In the genomic region with DNA sequence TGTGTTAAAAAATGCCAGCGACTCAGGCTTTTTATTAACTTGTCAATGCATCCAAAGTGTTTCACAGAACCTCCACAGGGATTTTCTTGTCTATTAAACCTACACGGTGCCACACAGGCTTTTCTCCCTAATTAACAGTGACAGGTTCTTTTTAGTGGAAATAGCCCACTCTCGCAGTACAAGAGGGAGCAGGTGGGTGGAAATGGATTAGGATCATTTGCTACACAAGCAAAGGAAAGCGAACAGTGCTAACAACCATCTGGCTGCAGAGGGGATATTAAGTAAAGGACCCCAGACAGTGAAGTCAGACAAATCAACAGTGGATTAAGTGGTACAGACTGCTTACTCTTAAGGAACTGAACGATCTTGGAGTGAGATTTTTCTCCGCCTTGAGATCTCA, we compare ENCODE assay signal across 18 mouse cellular contexts. TPM values are rescaled to one million over a fixed set of nuclear protein-coding genes. Genes with fewer than 3 reads are reported as not detected.
A peak's percentile ranks its signal among the peaks of the same experiment; 100 is the strongest.
DNase-seq lines count a peak whose midpoint lies in the region; ATAC-seq and TF ChIP-seq lines count a peak whose summit lies in the region.
"Had no signal": no experiment of that assay in that cellular context is flagged by ENCODE, and none has a peak within 500 bp of the region (broad histone marks: within the 10 kb centered on the region; RNA-seq: fewer than 3 reads in every experiment).

No protein-coding gene starts in this region.

- TF ChIP-seq CTCF in hindbrain, postnatal 0 days (IDR thresholded peaks at IDR 0.05; ENCODE audit: low read depth): no peak
- TF ChIP-seq CTCF in midbrain, postnatal 0 days (IDR thresholded peaks at IDR 0.05): no peak

- peak; percentile 90 for ATAC-seq in forebrain, embryonic 12.5 days (ENCODE audit: low FRiP score)
- ATAC-seq in hindbrain, postnatal 0 days: no peak
- ATAC-seq in midbrain, postnatal 0 days (ENCODE audit: low FRiP score): no peak

- no peaks in the 10 kb centered on the region for H3K9me3 ChIP-seq in forebrain, embryonic 12.5 days
- H3K9me3 ChIP-seq in hindbrain, postnatal 0 days (ENCODE audit: low read length): no peaks in the 10 kb centered on the region
- no peaks in the 10 kb centered on the region for H3K9me3 ChIP-seq in midbrain, postnatal 0 days (ENCODE audit: low read length)
- H3K9me3 ChIP-seq: heart, embryonic 15.5 days; megakaryocyte, embryonic 14.5 days had no signal

- H3K36me3 ChIP-seq in forebrain, embryonic 12.5 days (replicated peaks): no peaks in the 10 kb centered on the region
- H3K36me3 ChIP-seq in hindbrain, postnatal 0 days (ENCODE audit: insufficient read depth, low read length): no peaks in the 10 kb centered on the region
- H3K36me3 ChIP-seq in midbrain, postnatal 0 days (ENCODE audit: insufficient read depth, low read length): no peaks in the 10 kb centered on the region
- H3K36me3 ChIP-seq: heart, embryonic 15.5 days had no signal

- DNase-seq in embryo, embryonic 10.5 days (ENCODE audit: low spot score): peak; percentile 1
- DNase-seq in embryo, embryonic 9.5 days (ENCODE audit: extremely low spot score): no peak
- peak; percentile 25 for DNase-seq in hindbrain, postnatal 0 days (ENCODE audit: low spot score)
- DNase-seq in midbrain, postnatal 0 days (ENCODE audit: low spot score): peak; percentile 37
- no peak for DNase-seq in heart, adult 18-20 months
- DNase-seq in adrenal gland, adult 8-10 months: no peak
- no peak for DNase-seq in adrenal gland, adult 18-20 months (ENCODE audit: low spot score in 2 of 2)
- DNase-seq: adrenal gland, postnatal 25 days; cerebellum, adult 9-11 months; heart, adult 11 months; kidney, adult 18-20 months; kidney, postnatal 25 days; lung, postnatal 14 days; thymus, postnatal 4 days had no signal

- H3K27ac ChIP-seq in forebrain, embryonic 12.5 days: peak overlapping the region; percentile 50; the same call in 1 of the 2 replicates
- no peak overlapping the region for H3K27ac ChIP-seq in hindbrain, postnatal 0 days
- no peak overlapping the region for H3K27ac ChIP-seq in midbrain, postnatal 0 days (ENCODE audit: low read depth, low read length)
- H3K27ac ChIP-seq: heart, embryonic 15.5 days had no signal

- no peaks in the 10 kb centered on the region for H3K4me1 ChIP-seq in forebrain, embryonic 12.5 days
- H3K4me1 ChIP-seq in hindbrain, postnatal 0 days (ENCODE audit: insufficient read depth, low read length): no peaks in the 10 kb centered on the region
- no peaks in the 10 kb centered on the region for H3K4me1 ChIP-seq in midbrain, postnatal 0 days (ENCODE audit: insufficient read depth, low read length)
- H3K4me1 ChIP-seq: heart, embryonic 15.5 days; megakaryocyte, embryonic 14.5 days had no signal

- no peak overlapping the region for H3K9ac ChIP-seq in forebrain, embryonic 12.5 days
- no peak overlapping the region for H3K9ac ChIP-seq in hindbrain, postnatal 0 days (replicated peaks; ENCODE audit: low read length)
- no peak overlapping the region for H3K9ac ChIP-seq in midbrain, postnatal 0 days (replicated peaks; ENCODE audit: low read length, poor library complexity, severe bottlenecking)
- H3K9ac ChIP-seq: heart, embryonic 15.5 days had no signal

- H3K4me3 ChIP-seq in forebrain, embryonic 12.5 days (replicated peaks): no peak overlapping the region
- no peak overlapping the region for H3K4me3 ChIP-seq in hindbrain, postnatal 0 days (ENCODE audit: low read length)
- no peak overlapping the region for H3K4me3 ChIP-seq in midbrain, postnatal 0 days (ENCODE audit: low read depth, low read length)
- H3K4me3 ChIP-seq: heart, embryonic 15.5 days; megakaryocyte, embryonic 14.5 days had no signal

- no peak overlapping the region for H3K4me2 ChIP-seq in forebrain, embryonic 12.5 days
- H3K4me2 ChIP-seq in hindbrain, postnatal 0 days (ENCODE audit: low read depth, low read length): no peak overlapping the region
- H3K4me2 ChIP-seq in midbrain, postnatal 0 days (ENCODE audit: low read depth, low read length, poor library complexity, severe bottlenecking): no peak overlapping the region
- H3K4me2 ChIP-seq: heart, embryonic 15.5 days had no signal

- whole genome bisulfite sequencing in forebrain, embryonic 12.5 days: 37% methylated on average over 6 of the region's 6 CpGs
- 55% methylated on average over 6 of the region's 6 CpGs for WGBS in hindbrain, postnatal 0 days
- WGBS in midbrain, postnatal 0 days: 37% methylated on average over 6 of the region's 6 CpGs

- H3K27me3 ChIP-seq in forebrain, embryonic 12.5 days: no peaks in the 10 kb centered on the region
- H3K27me3 ChIP-seq in hindbrain, postnatal 0 days (ENCODE audit: insufficient read depth, low read length): no peaks in the 10 kb centered on the region
- no peaks in the 10 kb centered on the region for H3K27me3 ChIP-seq in midbrain, postnatal 0 days (ENCODE audit: insufficient read depth, low read length)
- H3K27me3 ChIP-seq: CH12.LX; heart, embryonic 15.5 days had no signal

RNA-seq across cellular contexts. Expression of gene Dynlt3, which starts 33.2 kb away (rescaled TPM):
- 29.2 and 29.4 TPM in 2 replicates for polyA plus RNA-seq in forebrain, embryonic 12.5 days (2016; fragmentation: Nextera tagmentation; extraction: Ambion mirVana)
- 32.1 and 40.7 TPM in 2 replicates for total RNA-seq in hindbrain, postnatal 0 days (2014; rRNA removed)
- 71.6 and 74.9 TPM in 2 replicates for polyA plus RNA-seq in hindbrain, postnatal 0 days (2015; fragmentation: Nextera tagmentation; extraction: Ambion mirVana)
- 37.2 and 42.3 TPM in 2 replicates for total RNA-seq in midbrain, postnatal 0 days (2014; rRNA removed)
- 63.4 and 65.3 TPM in 2 replicates for polyA plus RNA-seq in midbrain, postnatal 0 days (2015; fragmentation: Nextera tagmentation; extraction: Ambion mirVana)
- total RNA-seq in heart, adult 18-20 months (2021): 10 to 100 TPM; 49.3 to 65.5 TPM
- total RNA-seq in adrenal gland, adult 8-10 months (2022): 100 to 1,000 TPM; 124 to 161 (median 148) TPM
- total RNA-seq in adrenal gland, adult 18-20 months (2021): 100 to 1,000 TPM; 139 to 186 TPM

Comparison
In these comparisons a context has a peak if more than half of its experiments do, and no peak if none do; other contexts are left out.
1. DNase-seq: peak in embryo, embryonic 10.5 days (single experiment), hindbrain, postnatal 0 days (single experiment) and midbrain, postnatal 0 days (single experiment); none in embryo, embryonic 9.5 days (single experiment), heart, adult 18-20 months (0 of 2), adrenal gland, adult 8-10 months (single experiment) and adrenal gland, adult 18-20 months (0 of 2).